Mouse (Mus musculus): ENCODE results near the gene Htra3.

Gene Htra3

GRCm38 (mm10) chr5:35679256-35680155, at the start of gene Htra3:
Gene Htra3 (minus strand): TSS chr5:35679782.
- DNase-seq (ENCODE audit: low spot score): no peak

DNA sequence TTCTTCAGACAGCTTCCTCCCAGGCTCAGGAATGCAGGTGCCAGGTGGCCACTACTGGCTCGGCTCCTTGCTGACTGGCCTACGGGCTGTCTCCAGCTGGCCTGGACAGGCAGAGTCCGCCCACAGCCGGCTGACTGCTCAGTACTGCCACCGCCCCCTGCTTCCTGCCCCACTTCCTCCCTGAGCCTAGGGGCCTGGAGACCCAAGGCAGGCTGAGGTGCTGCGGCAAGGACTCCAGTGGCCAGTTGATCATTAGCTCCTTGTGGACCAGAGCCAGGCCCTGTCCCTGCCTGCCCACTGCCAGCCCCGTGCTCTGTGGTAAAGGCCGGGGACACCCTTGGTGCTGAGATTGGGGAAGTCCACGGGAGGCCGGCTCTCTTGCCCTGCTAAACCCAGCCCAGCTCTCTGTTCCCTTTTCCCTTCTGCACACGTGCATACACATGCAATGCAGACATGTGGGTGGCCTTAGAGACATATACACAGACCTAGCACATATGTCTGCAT, 49.4 kb upstream of the Htra3 start:
- no peak for DNase-seq (ENCODE audit: low spot score)

DNA sequence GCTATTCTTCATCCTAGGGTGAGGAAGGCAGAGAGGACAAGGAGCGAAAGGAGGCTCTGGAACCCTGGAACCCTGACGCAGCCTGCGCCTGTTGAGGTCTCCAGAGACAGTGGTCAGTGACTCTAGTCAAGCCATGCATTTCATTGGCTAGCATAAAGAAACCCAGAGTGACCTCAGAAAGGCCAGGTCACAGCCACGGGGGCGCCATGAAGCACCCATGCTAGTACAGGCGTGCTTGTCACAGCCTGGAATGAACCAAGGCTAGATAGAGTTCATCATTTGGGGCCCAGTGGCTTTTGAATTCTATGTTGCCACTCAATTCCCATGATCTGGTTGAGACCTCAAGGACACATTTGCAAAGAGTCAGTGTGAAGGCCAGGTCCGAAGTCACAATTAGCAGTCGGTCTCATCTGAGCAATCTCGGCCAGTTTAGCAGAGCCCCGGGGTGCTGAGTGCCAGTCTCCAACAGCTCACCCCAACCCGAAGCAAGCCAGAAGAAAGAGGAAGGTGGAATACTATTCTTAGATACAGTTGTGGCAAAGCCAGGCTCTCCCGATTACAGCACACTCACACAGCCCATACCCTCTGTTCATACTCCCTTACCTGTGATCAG, 48.9 kb upstream of the Htra3 start:
- no peak for DNase-seq (ENCODE audit: low spot score)

DNA sequence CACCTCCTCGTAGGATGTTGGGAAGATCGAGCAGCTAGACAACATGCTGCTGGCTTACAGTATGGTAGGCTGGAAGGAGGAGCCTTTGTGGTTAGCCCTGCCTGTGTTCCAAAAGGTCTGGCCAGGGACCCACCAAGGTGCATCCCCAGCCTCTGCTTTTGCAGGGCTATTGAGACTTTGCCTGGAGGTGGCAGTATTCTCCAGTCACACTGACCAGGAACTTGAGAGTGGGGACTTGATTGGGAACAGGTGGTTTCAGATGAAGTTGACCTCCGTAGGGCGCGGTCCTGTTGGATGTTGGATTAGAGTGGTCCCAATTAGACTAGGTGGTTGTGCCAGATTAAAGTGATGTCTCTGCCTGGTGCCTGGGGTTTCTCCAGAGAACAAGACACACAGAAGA, 47.9 kb upstream of the Htra3 start:
- DNase-seq (ENCODE audit: low spot score): no peak

DNA sequence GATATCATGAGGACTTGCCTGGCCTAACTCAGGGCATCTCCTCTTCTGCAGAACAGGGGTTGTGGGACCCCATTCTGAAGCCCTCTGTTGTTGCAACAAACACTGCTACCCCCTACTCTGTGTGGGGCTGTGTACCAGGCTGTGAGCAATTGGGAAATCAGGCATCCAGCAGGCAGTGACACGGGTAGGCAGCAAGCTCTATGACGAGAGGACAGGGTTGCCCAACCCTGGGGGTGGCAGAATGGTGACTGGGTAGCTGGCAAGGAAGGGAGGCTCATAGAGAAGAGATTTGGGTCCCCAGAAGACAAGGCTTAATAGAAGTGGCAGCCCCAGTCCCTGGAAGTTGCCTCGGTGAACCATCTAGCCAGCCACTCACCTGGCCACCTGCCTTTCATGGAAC, 46.3 kb upstream of the Htra3 start:
- no peak for DNase-seq (ENCODE audit: low spot score)

GRCm38 (mm10) chr5:35723900-35724299, 44.3 kb upstream of the Htra3 start:
- DNase-seq (ENCODE audit: low spot score): no peak

DNA sequence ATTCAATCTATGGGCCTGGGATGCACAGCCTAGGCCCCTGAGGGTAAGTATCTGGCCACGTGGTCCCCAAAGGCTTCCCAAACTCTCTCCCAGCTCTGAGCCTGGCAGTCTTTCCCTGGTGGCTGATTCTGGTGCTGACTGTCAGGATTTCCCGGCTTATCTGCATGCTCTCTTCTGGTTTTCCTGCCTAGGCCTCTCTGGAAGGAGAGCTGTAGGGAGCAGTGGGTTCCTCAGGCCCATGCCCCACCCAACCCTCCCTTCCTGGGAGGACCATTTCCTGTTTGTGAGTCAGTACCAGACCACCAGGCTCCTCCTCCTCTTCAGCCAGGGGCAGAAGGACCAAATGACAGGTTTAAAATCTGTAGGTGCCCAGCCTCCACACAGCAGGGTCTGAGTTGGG, 43.1 kb upstream of the Htra3 start:
- DNase-seq (ENCODE audit: low spot score): no peak

GRCm38 (mm10) chr5:35721933-35722332, 42.4 kb upstream of the Htra3 start:
- DNase-seq (ENCODE audit: low spot score): no peak

DNA sequence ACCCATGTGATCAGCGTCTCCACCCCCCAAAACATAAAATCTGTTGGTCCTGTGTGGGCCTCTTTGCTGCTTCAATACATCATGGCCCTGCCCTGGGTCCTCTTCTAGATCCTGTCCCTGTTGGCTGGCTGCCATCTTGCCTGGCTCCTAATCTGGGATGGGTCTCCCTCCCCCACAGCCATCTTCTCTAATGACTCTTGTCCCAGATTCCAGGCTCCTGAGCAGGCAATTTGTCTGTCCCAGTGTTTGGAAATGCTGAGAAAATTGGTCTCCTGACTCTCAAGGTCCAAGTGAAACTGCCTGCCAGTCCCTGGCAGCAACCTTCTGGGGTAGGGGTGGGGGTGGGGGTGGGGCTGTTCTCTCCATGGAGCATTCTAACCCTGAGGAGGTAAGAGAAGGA, 40.3 kb upstream of the Htra3 start:
- DNase-seq (ENCODE audit: low spot score): no peak

DNA sequence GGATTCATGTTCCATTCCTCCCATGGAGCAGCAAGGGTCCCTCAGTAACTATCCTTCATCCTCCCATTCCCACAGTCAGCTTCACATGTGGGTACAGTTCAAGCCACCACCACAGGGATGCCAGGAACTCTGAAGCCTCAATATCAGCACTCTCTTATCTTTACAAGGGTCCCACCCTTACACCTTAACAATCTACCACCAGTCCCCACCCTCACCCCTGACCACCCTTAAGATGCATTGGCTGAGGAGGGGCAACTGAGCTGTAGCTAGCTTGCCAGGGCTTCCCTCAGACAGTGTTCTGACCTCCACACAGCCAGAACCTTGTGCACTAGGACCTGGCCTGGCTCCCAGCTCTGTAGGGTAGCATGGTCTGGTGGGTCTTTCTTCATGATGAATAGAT, 39.8 kb upstream of the Htra3 start:
- no peak for DNase-seq (ENCODE audit: low spot score)

- no peak for DNase-seq (ENCODE audit: low spot score)
These were observed 39.2 kb upstream of the Htra3 start for GRCm38 (mm10) chr5:35718817-35719216.

GRCm38 (mm10) chr5:35717946-35718345, 38.4 kb upstream of the Htra3 start:
- DNase-seq (ENCODE audit: low spot score): peak; percentile 32

DNA sequence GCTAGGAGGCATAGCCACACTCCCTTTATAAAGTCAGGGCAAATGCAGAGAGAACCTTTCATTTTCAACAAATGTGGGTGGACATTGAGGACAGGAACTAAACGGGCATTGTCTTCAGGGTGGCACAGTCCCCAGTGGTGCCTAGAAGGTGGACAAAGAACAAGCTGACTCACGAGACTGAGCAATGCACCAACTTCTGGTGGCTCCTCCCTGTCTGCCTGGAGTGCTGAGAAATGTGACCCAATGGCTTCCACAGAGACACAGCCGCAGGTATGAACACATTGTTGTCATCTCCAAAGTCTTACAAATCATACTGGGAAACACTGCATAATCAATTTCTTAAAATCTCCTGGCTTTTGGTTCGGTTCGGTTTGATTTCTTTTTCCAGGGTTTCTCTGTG, 37.9 kb upstream of the Htra3 start:
- DNase-seq (ENCODE audit: low spot score): no peak

- DNase-seq (ENCODE audit: low spot score): no peak
These were observed 34.2 kb upstream of the Htra3 start for GRCm38 (mm10) chr5:35713649-35714354.

- DNase-seq (ENCODE audit: low spot score): no peak
These were observed 32.9 kb upstream of the Htra3 start for GRCm38 (mm10) chr5:35712517-35712916.

- no peak for DNase-seq (ENCODE audit: low spot score)
These were observed 31.3 kb upstream of the Htra3 start for GRCm38 (mm10) chr5:35710931-35711330.

DNA sequence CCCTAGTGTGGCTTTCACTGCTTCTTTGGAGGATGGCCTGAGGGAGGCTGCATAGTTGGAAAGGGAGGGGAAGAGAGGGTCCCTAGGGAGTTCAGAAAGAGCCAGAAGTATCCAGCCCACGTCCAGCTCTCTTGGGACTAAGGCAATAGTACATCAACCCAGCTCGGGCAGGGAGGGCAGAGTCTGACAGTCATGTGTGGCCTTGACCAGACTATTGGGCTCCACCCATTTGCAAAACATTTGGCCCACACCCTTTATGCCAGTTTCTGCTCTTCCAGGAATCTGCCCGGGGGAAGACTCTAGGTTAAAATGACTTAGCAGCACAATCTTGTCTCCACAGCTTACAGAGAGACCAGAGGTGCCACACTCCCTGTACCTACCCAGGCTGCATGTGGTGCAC, 30.9 kb upstream of the Htra3 start:
- DNase-seq (ENCODE audit: low spot score): no peak

DNA sequence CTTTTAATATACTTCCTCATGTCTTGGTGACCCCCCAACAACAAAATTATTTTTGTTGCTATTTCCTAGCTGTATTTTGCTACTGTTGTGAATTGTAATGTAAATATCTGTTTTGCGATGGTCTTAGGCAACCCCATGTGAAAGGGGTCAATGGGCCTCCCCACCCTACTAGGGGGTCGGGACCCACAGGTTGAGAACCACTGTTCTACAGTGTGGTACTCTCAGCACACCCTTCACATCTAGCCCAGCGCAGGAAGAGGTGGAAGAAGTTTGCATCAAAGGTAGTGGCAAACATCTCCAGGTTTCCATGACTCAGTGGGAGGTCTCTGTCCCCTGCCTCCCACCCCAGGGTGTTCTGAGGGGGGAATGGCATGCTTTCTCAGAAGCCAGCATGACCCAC, 25.8 kb upstream of the Htra3 start:
- no peak for DNase-seq (ENCODE audit: low spot score)

- DNase-seq (ENCODE audit: low spot score): no peak
These were observed 24.2 kb upstream of the Htra3 start for GRCm38 (mm10) chr5:35703814-35704213.

GRCm38 (mm10) chr5:35703183-35703582, 23.6 kb upstream of the Htra3 start:
- DNase-seq (ENCODE audit: low spot score): no peak

- no peak for DNase-seq (ENCODE audit: low spot score)
These were observed 23.1 kb upstream of the Htra3 start for GRCm38 (mm10) chr5:35702582-35703140.

DNA sequence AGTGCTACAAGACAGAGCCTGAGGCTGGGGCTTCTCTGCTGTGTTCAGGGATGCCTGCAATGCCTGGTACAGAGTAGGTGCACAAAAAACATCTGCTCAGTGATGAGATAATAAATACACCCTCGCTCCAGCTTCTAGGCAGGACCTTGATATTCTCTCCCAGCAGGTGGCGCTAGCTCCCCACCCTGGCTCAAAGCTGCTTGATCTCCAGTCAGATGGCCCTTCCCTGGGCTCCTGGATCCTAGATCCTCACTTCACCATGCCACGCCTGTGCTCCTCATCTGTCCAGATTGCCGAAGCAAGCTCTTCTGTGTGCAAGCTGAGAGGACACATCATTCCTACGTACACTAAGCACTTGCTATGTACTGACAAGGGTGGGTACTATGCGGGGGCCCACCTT, 21.5 kb upstream of the Htra3 start:
- DNase-seq (ENCODE audit: low spot score): no peak

DNA sequence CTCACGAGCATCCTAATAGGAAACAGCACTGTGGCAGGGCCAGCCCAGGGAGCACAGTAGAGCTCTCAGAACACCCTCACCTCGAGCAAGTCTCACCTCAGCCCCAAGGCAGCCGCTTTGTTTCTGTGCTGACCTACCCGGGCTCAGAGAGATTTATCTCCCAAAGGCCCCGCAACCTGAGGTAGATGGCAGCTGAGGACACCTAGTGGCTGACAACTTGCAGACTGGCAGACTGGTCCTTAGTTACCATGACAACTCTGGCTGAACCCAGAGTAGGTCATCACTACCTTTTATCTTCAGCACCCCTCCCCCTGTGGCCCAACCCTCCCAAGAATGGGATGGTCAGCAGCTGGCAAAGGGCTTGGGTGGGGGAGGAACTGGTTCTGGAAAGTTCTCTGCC, 16.2 kb upstream of the Htra3 start:
- DNase-seq (ENCODE audit: low spot score): no peak
